ENCODE assay signal across 1 mouse cellular context in the genomic region with DNA sequence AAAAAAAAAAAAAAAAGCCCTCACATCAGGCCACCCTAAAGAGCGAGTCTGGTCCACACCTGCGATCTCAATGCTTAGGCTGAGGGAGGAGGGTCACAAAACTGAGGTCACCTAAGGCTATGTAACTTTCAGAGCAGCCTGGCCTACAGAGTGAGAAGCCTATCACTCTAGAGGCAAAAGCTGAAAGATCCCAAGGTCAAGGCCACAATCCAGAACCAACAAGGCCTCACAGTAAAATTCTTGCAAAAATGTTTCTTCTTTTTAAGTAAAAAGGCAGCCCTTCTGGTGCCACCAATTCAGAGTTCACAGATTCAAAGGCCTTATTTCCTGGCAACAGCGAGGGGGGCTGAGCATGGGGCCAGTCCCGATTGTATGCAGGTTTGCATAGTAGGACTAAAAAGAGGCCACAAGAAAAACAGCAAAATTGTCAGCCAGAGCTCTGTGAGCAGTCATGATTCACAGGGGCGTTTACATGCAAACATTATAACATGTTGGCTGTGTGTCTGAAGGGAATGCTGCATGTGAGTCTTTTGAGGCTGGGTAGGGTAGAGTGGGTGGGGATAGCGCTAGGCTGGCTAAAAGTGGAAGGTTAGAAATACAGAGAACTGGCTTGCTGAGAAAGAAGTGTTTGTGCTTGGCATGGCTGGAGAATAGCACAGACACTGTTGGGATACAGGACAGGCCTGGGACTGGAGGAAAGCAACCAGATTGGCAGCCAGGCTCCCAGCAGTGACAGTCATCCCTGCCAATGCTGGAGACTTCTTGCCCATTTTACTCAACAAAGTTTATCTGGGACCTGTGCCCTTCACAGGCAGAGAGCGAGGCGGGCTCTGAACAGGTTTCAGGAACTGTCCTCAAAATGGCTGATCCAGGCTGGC.
TF ChIP-seq lines count a peak whose summit lies in the region.

No protein-coding gene starts in this region.

TF ChIP-seq in CH12.LX, 34 proteins besides CTCF, POLR2A, EP300 and RAD21:
- TF ChIP-seq NRF1 (IDR thresholded peaks at IDR 0.05; ENCODE audit: low read depth, low read length) (no peak), ZKSCAN1 (IDR thresholded peaks at IDR 0.05; ENCODE audit: borderline replicate concordance, low read depth, low read length) (peak; percentile 55), MEF2A (IDR thresholded peaks at IDR 0.05; ENCODE audit: borderline replicate concordance, low read depth, low read length) (no peak)
